Mouse (Mus musculus): ENCODE results near the gene Eif2b4.

DNA sequence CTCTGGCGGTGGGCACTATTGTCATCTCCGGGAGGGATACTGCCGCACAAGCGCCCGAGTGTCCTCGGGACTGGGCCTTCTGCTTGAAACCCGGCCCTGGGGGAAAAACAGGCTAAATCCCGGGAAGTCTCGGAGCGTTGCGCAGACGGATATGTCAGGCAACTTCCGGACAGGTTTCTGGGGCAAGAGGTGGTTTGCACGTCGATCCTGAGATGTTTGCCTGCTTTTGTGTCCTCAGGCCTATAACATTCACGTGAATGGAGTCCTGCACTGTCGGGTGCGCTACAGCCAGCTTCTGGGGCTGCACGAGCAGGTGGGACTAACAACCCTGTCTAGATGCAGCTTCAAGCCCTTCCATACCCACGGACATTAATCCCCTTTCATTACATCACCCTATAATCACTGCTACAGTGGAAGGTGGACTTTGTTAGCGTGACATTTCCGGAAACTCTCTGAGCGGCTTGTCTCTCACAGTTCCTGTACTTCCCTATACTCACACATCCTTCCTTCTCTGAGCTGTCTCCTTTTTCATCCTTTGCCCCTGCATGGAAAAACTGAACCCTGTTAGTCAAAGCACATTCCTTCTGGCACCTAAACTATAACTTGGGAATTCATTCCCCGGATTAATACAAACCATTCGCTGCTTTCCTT lies 526 bp upstream of the Eif2b4 start:
- no peak for TF ChIP-seq CTCF (IDR thresholded peaks at IDR 0.05; ENCODE audit: control insufficient read depth, insufficient read depth, low read length)
- TF ChIP-seq POLR2A (IDR thresholded peaks at IDR 0.05; ENCODE audit: borderline replicate concordance, control insufficient read depth, low read depth, low read length) = no peak
